Mouse (Mus musculus) left cerebral cortex, adult 2 months (tissue): Measurements from ENCODE around the gene Rnf208. TPM values are rescaled to one million over a fixed set of nuclear protein-coding genes. Genes with fewer than 3 reads are reported as not detected.

Source experiments
- DNase-seq, 2 experiments: peaks; one replicate each; pipeline ENCODE4 v3.0.0; 2021 to 2022; ENCODE audit warnings: low spot score in 2 of 2, mixed read lengths in 1 of 2; ENCODE audit errors: extremely low spot score in 1 of 2
- H3K27ac ChIP-seq: fragments of 200-600 bp; 2 replicates; pipeline ENCODE4 v1.8.1; 2022
- H3K4me3 ChIP-seq: fragments of 200-600 bp; 2 replicates; pipeline ENCODE4 v1.8.1; 2022
- CTCF ChIP-seq: fragments of 200-600 bp; IDR thresholded peaks from 2 replicates; pipeline ENCODE4 v1.8.1; 2022; ENCODE audit warnings: antibody characterized with exemption, mild to moderate bottlenecking, moderate library complexity
- intact Hi-C: fragments of 180-260 bp; cut with DNase I; formaldehyde crosslinking; loops from one replicate; pipeline ENCODE4 v1.15.1; 2025
- total RNA-seq, 2 experiments: library from RNA; stranded (reverse); gene quantifications; 2 replicates each; pipeline ENCODE4 v1.2.3; 2021

Rnf208 gene
- total RNA-seq, 2 experiments from 2014 or later, result 249 to 270 TPM

GRCm38 (mm10) chr2:25225811-25226379 is 16.2 kb upstream of the Rnf208 start:
- peak overlapping the region; percentile 87 for H3K27ac ChIP-seq
- intact Hi-C loops, result loop anchor here (2.0 kb wide), 1 partner anchor 15 kb away; the partner anchor contains the start of gene Nelfb
- no peak for TF ChIP-seq CTCF
- no peak overlapping the region for H3K4me3 ChIP-seq
- DNase-seq, result no peak

GRCm38 (mm10) chr2:25226864-25227263 is 15.2 kb upstream of the Rnf208 start:
- intact Hi-C loops, result no loop called here
- peak overlapping the region; percentile 73 for H3K27ac ChIP-seq
- peak in 1 of 2 experiments; percentile 51 for DNase-seq
- TF ChIP-seq CTCF, result no peak
- no peak overlapping the region for H3K4me3 ChIP-seq

GRCm38 (mm10) chr2:25227406-25227805 is 14.6 kb upstream of the Rnf208 start:
- Histone ChIP-seq H3K27ac (peak overlapping the region; percentile 73), H3K4me3 (no peak overlapping the region)
- intact Hi-C loops, result no loop called here
- no peak for DNase-seq
- no peak for TF ChIP-seq CTCF

GRCm38 (mm10) chr2:25228431-25228889 is 13.6 kb upstream of the Rnf208 start:
- Histone ChIP-seq H3K4me3 (peak overlapping the region; percentile 32), H3K27ac (peak overlapping the region; percentile 82)
- DNase-seq, result peak; percentile 77 to 82
- peak; percentile 73 for TF ChIP-seq CTCF
- intact Hi-C loops, result loop anchor here (2.0 kb wide), 3 partner anchors 24 to 36 kb away; partner anchors contain the start of gene Tprn

- Histone ChIP-seq H3K27ac (peak overlapping the region; percentile 82), H3K4me3 (no peak overlapping the region; the same call in 1 of the 2 replicates)
- intact Hi-C loops, result loop anchor here (2.0 kb wide), 3 partner anchors 24 to 36 kb away; partner anchors contain the start of gene Tprn
- TF ChIP-seq CTCF, result no peak
- DNase-seq, result no peak
Measured at GRCm38 (mm10) chr2:25228995-25229530, 13.0 kb upstream of the Rnf208 start.

DNA sequence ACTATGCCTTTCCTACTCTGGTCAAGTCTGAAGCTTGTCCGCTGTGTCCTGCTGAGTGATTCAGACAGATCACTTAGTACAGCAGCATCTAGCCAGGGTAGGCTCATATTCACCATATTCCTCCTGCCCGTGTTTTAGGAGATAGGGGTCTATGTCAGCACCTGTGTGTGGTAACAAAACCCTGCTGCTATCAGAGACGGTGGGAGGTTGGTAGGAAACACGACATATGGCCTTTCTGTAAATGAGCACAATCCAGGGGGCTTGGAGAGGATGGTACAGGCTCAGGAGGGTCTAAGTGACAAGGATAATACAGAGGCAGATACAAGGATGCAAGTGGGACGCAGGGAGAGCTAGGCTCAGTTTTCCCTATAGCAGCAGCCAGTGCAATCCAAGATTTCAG is 12.5 kb upstream of the Rnf208 start:
- Histone ChIP-seq H3K27ac (no peak overlapping the region), H3K4me3 (no peak overlapping the region)
- intact Hi-C loops, result loop anchor here (2.0 kb wide), 3 partner anchors 23 to 37 kb away; partner anchors contain the start of gene Tprn
- no peak for DNase-seq
- no peak for TF ChIP-seq CTCF

DNA sequence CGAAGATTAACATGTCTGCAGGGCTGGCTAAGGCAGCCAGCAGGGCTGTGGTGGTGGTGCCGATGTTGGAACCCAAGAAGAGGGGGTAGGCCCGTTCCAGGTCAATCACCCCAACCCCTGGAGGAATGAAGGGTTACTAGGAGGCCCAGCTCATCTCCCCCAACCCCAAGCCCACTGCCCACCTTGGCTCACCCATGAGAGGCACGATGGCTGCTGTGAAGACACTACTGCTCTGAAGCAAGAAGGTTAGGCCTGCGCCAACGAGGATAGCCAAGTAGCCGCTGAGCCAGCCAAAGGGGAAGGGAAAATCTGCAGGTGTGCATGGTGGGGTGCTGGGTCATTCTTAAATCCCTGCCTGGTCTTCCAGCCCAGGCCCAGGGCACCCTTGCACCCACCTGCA is 11.5 kb upstream of the Rnf208 start:
- Histone ChIP-seq H3K27ac (no peak overlapping the region), H3K4me3 (no peak overlapping the region)
- no peak for TF ChIP-seq CTCF
- intact Hi-C loops, result no loop called here
- DNase-seq, result no peak

DNA sequence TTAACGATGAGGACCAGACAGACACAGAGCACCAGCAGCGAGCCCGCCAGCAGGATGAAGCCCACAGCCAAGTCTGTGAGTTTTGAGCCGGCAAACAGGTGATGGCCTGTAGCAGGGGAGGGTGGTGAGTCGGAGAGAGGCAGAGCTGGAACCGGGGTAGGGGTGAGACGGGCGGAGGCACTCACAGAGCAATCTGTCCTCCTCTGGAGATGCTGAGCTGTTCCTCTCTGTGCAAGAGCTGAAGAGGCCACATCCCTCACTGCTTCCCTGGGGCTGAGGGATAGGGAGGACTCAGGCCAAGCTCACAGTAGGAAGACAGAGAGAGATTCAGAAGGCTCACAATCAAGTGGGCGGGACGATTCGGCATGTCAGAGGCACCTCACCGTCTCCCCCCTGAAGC is 11.0 kb upstream of the Rnf208 start:
- no peak overlapping the region for H3K27ac ChIP-seq
- no peak for DNase-seq
- TF ChIP-seq CTCF, result no peak
- H3K4me3 ChIP-seq, result no peak overlapping the region
- intact Hi-C loops, result no loop called here

- no peak overlapping the region for H3K27ac ChIP-seq
- TF ChIP-seq CTCF, result no peak
- no peak overlapping the region for H3K4me3 ChIP-seq
- DNase-seq, result no peak
- intact Hi-C loops, result no loop called here
Measured at GRCm38 (mm10) chr2:25233421-25233820, 8.6 kb upstream of the Rnf208 start.

DNA sequence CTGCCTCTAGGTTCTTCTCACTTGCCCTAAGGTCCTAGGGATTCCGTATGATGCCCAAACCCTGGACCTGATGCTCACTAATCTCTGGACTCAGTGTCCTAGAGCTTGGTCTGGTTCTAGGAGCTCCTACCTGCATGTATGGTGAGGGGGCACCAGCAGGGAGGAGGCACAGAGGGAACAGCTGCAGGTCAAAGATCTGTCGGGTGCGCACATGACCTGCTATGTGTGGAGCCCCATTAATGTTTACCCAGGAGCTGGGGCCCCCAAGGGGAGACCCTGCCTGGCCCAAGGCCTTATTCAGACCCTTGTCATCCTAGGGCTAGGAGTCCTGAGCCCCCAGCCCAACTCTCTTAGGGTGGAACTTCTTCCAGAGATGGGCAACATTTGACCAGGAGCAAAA is 8.0 kb upstream of the Rnf208 start, which contains the start of gene Slc34a3:
Gene Slc34a3 (minus strand): TSS at position 315 of the 400 bp plus-strand sequence.
- Histone ChIP-seq H3K4me3 (no peak within 1 kb of the TSS), H3K27ac (no peak within 1 kb of the TSS)
- TF ChIP-seq CTCF, result no peak
- intact Hi-C loops, result no loop called here
- DNase-seq, result no peak

DNA sequence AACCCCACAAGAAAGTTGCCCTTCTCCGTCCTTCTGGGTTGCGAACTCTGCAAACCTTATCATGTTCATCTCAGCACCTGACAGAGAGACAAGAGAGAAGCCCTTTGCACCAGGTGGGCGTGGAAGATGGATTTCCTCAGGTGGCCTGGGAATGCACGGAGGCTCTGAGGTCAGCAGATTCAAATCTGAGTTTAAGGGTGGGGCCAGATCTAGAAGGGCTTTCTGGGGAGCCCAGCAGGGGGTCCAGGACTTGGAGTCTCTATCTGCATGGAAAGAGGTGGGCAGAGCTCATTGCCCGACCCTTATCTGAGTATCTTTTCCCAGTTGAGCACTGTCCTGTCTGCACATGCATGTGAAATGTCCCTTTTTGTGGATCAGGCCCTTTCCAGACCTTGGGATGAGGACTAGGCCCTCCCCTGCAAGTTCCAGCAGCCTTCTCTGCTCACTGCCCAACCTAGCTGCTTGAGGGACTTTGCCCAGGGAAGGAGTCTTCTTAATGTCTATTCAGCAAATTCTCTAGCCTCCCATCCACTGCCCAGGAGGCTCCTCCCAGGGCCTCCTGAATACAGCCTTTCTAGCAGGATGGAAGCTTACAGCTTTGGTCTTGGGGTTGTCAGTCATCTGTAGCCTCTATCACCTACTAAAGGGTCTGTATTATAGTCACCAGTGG is 7.4 kb upstream of the Rnf208 start:
- no peak for DNase-seq
- no peak for TF ChIP-seq CTCF
- H3K4me3 ChIP-seq, result no peak overlapping the region
- no peak overlapping the region for H3K27ac ChIP-seq
- intact Hi-C loops, result no loop called here

DNA sequence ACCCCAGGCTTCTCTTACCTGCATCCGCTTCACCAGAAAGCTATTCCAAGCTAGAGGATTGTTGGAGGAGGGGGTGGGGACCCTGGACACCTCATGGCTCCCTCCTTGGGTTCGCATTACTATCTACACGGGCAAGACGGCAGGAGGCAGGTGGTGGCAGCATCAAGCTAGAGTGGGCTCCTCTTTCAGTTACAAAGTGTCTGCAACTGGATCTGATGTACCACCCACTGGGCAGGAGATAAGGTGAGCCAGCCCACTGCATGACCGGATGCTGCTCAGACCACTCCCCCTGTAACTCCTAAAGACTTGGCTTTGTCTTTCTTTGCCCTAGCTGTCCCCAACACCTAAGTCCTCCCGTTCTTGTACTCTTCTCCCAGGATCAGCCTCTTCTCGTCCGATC is 5.4 kb upstream of the Rnf208 start, which contains the start of gene Rnf224:
Gene Rnf224 (minus strand): TSS at position 174 of the 400 bp plus-strand sequence.
- TF ChIP-seq CTCF, result no peak
- no peak for DNase-seq
- Histone ChIP-seq H3K4me3 (no peak within 1 kb of the TSS), H3K27ac (no peak within 1 kb of the TSS)
- intact Hi-C loops, result no loop called here
